Mouse (Mus musculus): ENCODE measurements around the gene Afg3l1.
"Not testable (repeated sequence)": the region's sequence is repeated elsewhere in the genome, so short reads cannot be mapped to it uniquely, and the experiment has no call there.

The Afg3l1 gene

GRCm38 (mm10) chr8:123467476-123467875 is 10.2 kb upstream of the Afg3l1 start:
- in situ Hi-C loops (cut with MboI): no loop called here

GRCm38 (mm10) chr8:123472991-123473390 is 4.7 kb upstream of the Afg3l1 start:
- in situ Hi-C loops (cut with MboI): not testable (repeated sequence)

GRCm38 (mm10) chr8:123474549-123474948 is 3.2 kb upstream of the Afg3l1 start:
- in situ Hi-C loops (cut with MboI): not testable (repeated sequence)

GRCm38 (mm10) chr8:123476911-123477736 is 579 bp upstream of the Afg3l1 start:
- in situ Hi-C loops (cut with MboI): no loop called here

- in situ Hi-C loops (cut with MboI): no loop called here
These were observed 934 bp downstream of the Afg3l1 start for GRCm38 (mm10) chr8:123478456-123479218.

- in situ Hi-C loops (cut with MboI): no loop called here
These were observed 4.9 kb downstream of the Afg3l1 start for GRCm38 (mm10) chr8:123482627-123483026.

- in situ Hi-C loops (cut with MboI): no loop called here
These were observed 13.8 kb downstream of the Afg3l1 start for GRCm38 (mm10) chr8:123491280-123492075.

- in situ Hi-C loops (cut with MboI): no loop called here
These were observed 15.2 kb downstream of the Afg3l1 start for GRCm38 (mm10) chr8:123492898-123493297.

GRCm38 (mm10) chr8:123497699-123498098 is 20.0 kb downstream of the Afg3l1 start:
- in situ Hi-C loops (cut with MboI): no loop called here

- in situ Hi-C loops (cut with MboI): no loop called here
These were observed 21.3 kb downstream of the Afg3l1 start for GRCm38 (mm10) chr8:123498963-123499362.

- in situ Hi-C loops (cut with MboI): no loop called here
These were observed 21.9 kb downstream of the Afg3l1 start for GRCm38 (mm10) chr8:123499556-123499955.

GRCm38 (mm10) chr8:123502192-123502591 is 24.5 kb downstream of the Afg3l1 start:
- in situ Hi-C loops (cut with MboI): no loop called here

- in situ Hi-C loops (cut with MboI): no loop called here
These were observed 26.2 kb downstream of the Afg3l1 start for GRCm38 (mm10) chr8:123503801-123504467.

- in situ Hi-C loops (cut with MboI): no loop called here
These were observed 27.0 kb downstream of the Afg3l1 start for GRCm38 (mm10) chr8:123504591-123505195.

- in situ Hi-C loops (cut with MboI): no loop called here
These were observed 27.6 kb downstream of the Afg3l1 start for GRCm38 (mm10) chr8:123505267-123505666.

GRCm38 (mm10) chr8:123505695-123506094 is 28.0 kb downstream of the Afg3l1 start:
- in situ Hi-C loops (cut with MboI): no loop called here

GRCm38 (mm10) chr8:123507153-123507552 is 29.4 kb downstream of the Afg3l1 start:
- in situ Hi-C loops (cut with MboI): no loop called here

- in situ Hi-C loops (cut with MboI): no loop called here
These were observed 33.1 kb downstream of the Afg3l1 start for GRCm38 (mm10) chr8:123510819-123511218.

- in situ Hi-C loops (cut with MboI): no loop called here
These were observed 36.4 kb downstream of the Afg3l1 start for GRCm38 (mm10) chr8:123514136-123514535.

- in situ Hi-C loops (cut with MboI): no loop called here
These were observed 37.3 kb downstream of the Afg3l1 start, which contains the start of gene Dbndd1 for GRCm38 (mm10) chr8:123514781-123515539. TSS of gene Dbndd1 (minus strand) at chr8:123515463.
